Mouse (Mus musculus) heart, postnatal 0 days (tissue): ENCODE measurements around the gene Tbx1.

Source experiments
- CTCF ChIP-seq: IDR thresholded peaks from 2 replicates; pipeline ENCODE4 v1.5.1; 2016; ENCODE audit warnings: antibody characterized with exemption, control low read depth, low read depth
- EP300 ChIP-seq: IDR thresholded peaks from 2 replicates; pipeline ENCODE4 v1.6.1; 2016; ENCODE audit warnings: antibody characterized with exemption, low read depth

- TF ChIP-seq CTCF, result no peak
- TF ChIP-seq EP300, result no peak
Observed at GRCm38 (mm10) chr16:18543151-18543829, 47.2 kb downstream of the Tbx1 start.
